Mouse (Mus musculus) liver, embryonic 14.5 days (tissue): Measurements from ENCODE around the gene Zic5.

Experiments used
- CTCF ChIP-seq: IDR thresholded peaks from 2 replicates; pipeline ENCODE4 v1.5.1; 2016; ENCODE audit warnings: antibody characterized with exemption, low read depth, control low read depth
- EP300 ChIP-seq: IDR thresholded peaks from 2 replicates; pipeline ENCODE4 v1.6.1; 2016; ENCODE audit warnings: antibody characterized with exemption, low read depth

DNA sequence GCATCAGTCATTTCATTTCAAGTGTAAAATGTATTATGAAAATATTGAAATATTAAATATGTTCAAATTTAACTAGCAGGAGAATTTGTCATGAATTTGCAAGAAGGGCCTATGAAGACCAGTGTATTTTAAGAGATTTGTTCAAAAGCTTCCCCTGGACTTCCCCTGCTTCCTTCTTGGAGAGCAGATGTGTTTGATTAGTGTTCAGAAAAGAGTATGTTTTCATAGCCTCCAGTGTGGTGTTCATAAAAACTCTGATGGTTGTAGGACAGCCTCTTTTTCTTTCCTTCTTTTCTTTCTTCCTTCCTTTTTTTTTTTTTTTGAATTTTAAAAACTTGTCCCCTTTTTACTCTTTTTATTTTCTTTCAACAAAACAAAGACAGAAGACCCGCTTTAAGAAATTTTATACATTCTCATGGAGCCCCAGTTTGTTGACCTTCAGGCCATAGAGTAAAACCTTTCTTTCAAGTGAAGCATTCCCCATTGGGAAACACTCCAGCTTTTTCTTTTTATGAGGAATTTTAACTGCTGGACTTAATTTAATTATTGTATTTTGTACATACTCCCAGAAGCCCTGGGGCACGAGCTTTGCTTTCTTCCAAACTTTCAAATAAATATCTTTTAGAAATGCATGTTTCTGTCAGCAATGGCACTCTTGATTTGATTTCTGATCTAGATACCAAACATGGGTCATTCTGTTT is 52.5 kb downstream of the Zic5 start:
- no peak for TF ChIP-seq CTCF
- no peak for TF ChIP-seq EP300
